Mouse (Mus musculus) skeletal muscle tissue, adult 2 months (tissue): ENCODE results near the gene Psmb8.
A peak's percentile ranks its signal among the peaks of the same experiment; 100 is the strongest.

Source experiments
- DNase-seq: peaks from one replicate; pipeline ENCODE4 v3.0.0-alpha.2; 2012; ENCODE audit warnings: low read depth, low spot score

Psmb8 gene

GRCm38 (mm10) chr17:34196941-34197894 lies at the start of gene Psmb8:
Gene Psmb8 (plus strand): TSS chr17:34197721.
- DNase-seq: peak; percentile 83

DNA sequence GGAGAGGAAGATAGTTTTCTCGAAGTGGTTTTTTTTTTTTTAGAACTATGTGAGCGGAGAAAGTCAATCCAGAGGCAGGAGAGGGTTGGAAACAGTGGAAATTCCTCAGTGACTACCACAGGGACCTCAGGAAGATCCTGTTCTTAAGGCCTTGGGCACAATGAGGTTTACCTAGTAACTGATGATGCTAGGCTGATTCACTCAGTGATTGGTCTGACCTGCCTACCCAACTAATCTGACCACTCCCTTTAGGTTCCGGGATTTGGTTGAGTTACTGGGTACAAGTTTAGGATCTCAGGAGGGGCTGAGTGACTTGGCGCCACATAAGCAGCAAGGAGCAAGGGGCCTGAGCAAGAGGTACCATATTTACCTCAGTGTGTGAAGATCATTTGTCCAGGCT lies 44.6 kb upstream of the Psmb8 start, which contains the start of gene H2-DMb1:
H2-DMb1 (plus strand) TSS at position 150 of the 400 bp plus-strand sequence.
- peak; percentile 87 for DNase-seq

DNA sequence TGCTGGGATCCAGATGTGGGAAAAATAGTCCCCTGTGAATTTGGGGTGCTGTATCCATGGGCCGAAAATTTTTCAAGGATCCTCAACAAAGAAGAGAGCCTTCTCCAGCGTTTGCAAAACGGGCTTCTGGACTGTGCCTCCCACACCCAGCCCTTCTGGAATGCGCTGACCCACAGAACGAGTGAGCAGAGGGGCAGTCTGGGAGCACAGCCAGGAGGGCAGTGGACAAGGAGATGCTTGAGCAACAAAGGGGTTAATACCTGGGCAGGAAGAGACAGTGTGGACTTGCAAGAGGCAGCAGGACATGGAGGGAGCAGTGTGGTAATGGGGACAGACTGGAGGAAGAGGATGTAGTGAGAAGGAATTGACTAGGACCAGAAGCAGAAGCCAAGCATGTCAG lies 42.0 kb upstream of the Psmb8 start:
- no peak for DNase-seq

GRCm38 (mm10) chr17:34164202-34164895 lies 33.2 kb upstream of the Psmb8 start:
- no peak for DNase-seq

DNA sequence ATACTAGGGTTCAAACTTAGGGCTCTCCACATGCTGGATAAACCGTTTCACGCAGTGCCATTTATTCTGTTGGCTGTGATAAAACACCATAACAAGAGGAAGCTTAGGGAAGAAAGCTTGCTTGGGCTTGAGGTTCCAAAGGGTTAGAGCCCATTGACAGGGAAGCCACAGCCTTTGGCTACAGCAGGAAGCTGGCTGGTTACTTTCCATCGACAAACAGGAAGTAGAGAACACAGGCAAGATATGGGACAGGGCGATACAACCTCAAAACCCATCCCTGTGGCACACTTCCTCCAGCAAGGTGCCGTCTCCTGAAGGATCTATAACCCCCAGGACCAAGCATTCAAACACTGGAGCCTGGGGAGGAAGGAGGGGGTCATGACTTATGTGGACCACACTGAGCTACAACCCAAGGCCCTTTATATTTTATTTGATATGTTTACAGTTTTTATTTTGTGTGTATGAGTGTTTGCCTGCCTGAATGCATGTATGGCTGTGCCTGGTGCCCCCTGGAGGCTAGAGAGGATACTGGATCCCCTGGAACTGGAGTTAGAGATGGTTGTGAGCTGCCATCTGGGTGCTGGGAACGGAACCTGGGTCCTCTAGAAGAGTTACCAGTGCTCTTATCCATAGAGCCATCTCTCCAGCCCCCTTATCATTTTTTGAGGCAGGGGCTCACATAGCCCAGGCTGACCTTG lies 32.3 kb upstream of the Psmb8 start:
- DNase-seq: no peak

- DNase-seq: peak; percentile 24
Observed at GRCm38 (mm10) chr17:34169279-34169678, 28.2 kb upstream of the Psmb8 start.

- no peak for DNase-seq
Observed at GRCm38 (mm10) chr17:34170487-34170876, 27.0 kb upstream of the Psmb8 start.

GRCm38 (mm10) chr17:34170877-34171498 lies 26.5 kb upstream of the Psmb8 start:
- peak; percentile 56 for DNase-seq

- no peak for DNase-seq
Observed at GRCm38 (mm10) chr17:34172528-34172927, 25.0 kb upstream of the Psmb8 start.

DNA sequence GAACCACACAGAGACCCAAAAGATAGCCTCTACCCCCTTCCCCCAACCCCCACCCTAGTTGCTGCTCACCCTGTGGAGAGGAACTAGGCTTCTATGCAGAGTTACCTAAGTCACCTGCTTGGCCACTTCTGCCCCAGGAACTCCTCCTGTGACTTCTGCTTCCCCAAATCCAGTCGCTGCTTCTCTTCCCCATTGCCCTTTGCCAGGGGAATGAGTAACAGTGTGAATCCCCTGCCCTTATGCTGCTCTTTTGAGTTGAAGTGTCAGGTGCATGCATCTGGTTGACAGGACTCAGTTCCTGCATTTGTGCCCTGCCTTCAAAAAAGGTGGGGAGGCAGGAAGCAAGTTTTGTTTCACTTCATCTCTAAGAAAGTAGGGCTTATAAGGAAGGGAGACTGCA lies 23.4 kb upstream of the Psmb8 start:
- no peak for DNase-seq

- no peak for DNase-seq
Observed at GRCm38 (mm10) chr17:34177179-34177578, 20.3 kb upstream of the Psmb8 start.

DNA sequence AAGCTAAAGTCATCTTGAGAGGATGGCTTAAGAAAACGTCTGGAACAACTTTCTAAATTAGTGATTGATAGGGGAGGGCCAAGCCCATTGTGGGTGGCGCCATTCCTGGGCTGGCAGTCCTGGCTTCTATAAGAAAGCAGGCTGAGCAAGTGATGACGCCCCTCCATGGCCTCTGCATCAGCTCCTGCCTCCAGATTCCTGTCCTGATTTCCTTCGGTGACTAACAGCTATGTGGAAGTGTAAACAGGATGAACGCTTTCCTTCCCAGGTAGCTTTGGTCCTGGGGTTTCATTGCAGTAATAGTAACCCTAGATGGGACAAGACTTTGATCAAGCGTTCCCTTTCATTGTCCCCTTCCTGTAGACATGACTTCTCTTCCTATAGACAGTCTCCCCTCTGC lies 18.5 kb upstream of the Psmb8 start:
- DNase-seq: no peak

DNA sequence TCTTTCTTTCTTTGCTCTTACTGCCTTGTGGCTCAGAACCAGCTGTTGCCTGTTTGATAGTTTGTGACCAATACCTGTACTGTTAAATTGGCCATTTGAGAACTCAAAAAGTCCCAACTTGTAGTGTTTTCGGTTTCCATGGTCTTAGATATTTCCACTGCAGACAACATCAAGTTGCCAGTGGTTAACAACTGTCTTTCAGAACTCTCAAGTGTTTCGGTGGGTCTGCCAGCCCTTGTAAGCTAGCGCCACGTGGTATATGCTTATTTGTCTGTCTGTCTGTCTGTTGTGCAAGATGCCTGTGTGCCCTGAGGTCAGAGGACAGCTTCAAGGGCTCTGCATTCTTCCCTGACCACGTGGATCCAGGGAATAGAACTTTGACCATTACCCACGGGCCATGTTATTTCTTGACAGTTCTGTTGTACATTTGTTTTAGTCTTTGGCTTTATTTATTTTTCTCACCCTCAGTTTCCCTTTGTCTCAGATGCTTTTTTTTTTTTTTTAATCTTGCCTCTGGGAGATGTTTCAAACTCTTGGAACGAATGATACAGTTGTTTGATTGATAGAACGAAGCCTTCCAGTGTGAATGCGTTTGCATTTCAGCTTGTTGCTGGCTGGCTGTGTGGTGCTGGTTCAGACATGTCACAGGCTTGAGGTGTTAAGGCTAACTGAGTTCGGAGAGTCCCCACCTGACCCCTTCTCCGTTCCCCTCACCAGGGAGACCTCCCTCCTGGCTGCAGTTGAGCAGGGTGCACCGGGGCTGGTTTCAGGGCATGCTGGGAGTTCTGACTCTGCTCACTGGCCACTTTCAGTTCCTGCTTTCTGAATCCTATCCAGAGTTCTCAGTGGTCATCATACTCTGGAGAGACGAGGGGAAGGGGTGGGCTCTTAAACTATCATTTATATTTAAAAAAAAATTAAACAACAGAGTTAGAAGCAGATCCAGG lies 17.3 kb upstream of the Psmb8 start:
- DNase-seq: no peak

- DNase-seq: no peak
Observed at GRCm38 (mm10) chr17:34183564-34184219, 13.8 kb upstream of the Psmb8 start.

GRCm38 (mm10) chr17:34185526-34185925 lies 12.0 kb upstream of the Psmb8 start:
- DNase-seq: no peak

- DNase-seq: no peak
Observed at GRCm38 (mm10) chr17:34186885-34187260, 10.6 kb upstream of the Psmb8 start.

DNA sequence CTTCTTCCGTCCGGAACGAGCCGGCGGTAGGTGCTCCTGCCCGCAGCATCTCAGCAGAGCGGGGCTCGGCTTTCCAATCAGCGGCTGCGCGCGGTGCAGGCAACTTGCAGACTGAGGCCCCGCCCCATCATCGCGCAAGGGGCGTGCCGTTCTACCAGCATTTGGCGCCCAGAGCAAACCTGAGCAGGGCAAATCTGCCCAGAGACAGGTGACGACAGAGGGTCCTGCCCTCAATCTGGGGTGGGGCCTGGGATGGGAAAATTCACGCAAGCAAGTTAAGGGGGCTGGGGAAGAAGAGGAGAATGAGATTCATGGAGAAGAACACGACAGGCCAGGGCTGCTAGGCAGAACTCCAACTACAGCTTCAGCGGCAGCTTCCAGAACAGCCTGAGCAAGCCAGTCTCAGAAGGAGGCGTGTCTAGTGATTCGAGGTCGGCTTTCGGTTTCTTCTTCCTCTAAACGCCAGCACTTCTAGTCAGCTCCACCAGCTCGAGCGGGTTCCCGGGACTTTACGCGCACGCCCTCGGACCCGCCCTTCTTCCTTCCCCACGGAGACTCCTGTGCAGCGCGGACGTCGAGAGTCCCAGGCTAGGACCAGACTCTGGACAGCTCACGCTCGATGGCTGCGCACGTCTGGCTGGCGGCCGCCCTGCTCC lies 10.1 kb upstream of the Psmb8 start, which contains the start of the genes Tap1 and Psmb9:
Tap1 (plus strand) TSS at position 293 of the 656 bp plus-strand sequence.
Psmb9 (minus strand) TSS at position 504 of the 656 bp plus-strand sequence.
- peak; percentile 96 for DNase-seq

DNA sequence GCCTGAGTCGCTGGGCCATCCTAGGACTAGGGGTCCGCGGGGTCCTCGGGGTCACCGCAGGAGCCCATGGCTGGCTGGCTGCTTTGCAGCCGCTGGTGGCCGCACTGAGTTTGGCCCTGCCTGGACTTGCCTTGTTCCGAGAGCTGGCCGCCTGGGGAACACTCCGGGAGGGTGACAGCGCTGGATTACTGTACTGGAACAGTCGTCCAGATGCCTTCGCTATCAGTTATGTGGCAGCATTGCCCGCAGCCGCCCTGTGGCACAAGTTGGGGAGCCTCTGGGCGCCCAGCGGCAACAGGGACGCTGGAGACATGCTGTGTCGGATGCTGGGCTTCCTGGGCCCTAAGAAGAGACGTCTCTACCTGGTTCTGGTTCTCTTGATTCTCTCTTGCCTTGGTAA lies 9.5 kb upstream of the Psmb8 start:
- DNase-seq: no peak

DNA sequence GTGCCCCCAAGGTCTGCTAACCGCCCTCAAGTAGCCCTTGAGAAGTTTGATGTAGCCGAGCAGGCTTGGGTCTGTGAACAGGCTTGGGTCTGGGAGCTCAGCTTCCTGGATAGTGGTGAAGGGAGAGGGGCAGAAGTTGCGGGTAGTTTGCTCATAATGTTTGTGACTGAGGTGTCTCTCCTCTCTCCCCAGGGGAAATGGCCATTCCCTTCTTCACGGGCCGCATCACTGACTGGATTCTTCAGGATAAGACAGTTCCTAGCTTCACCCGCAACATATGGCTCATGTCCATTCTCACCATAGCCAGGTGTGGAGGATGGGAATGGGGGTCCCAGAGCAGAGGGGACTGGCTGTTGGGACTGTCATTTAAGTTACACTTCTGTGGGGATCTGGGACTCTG lies 8.5 kb upstream of the Psmb8 start:
- no peak for DNase-seq
